Mouse (Mus musculus): ENCODE data around the gene Mrpl30. TPM values are rescaled to one million over a fixed set of nuclear protein-coding genes. Genes with fewer than 3 reads are reported as not detected.

Mrpl30 gene
- polyA plus RNA-seq, 1 experiment from 2014 or later: 272 TPM

DNA sequence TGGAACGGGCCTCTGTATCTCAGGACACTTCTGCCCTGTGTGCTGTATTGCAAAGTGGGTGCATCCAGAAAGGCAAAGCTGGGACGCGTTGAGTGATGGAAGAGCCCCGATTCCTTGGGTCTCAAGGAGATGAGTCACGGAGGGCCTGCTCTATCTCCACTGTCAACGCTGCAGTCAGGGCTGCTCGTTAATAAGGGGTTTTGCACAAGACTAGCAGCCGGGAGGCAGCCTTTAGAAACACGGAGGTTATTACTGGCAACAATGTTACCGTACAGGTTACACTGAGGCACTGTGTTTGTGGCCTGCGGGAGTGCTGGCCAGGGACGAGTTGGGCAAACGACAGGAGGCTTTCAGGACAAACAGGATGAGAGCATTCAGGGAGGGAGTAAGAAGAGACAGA is 27.4 kb downstream of the Mrpl30 start:
- Histone ChIP-seq H3K27ac (ENCODE audit: low read length) (no peak overlapping the region), H3K4me3 (ENCODE audit: low read depth, low read length) (no peak overlapping the region), H3K4me1 (ENCODE audit: control insufficient read depth, insufficient read depth, low read length) (no peaks in the 10 kb centered on the region), H3K36me3 (ENCODE audit: control insufficient read depth, insufficient read depth, low read length) (no peaks in the 10 kb centered on the region), H3K27me3 (ENCODE audit: control insufficient read depth, insufficient read depth, low read length) (no peaks in the 10 kb centered on the region), H3K9me3 (ENCODE audit: control insufficient read depth, low read depth, low read length) (no peaks in the 10 kb centered on the region), H3K9ac (replicated peaks; ENCODE audit: low read depth, low read length) (no peak overlapping the region), H3K4me2 (replicated peaks; ENCODE audit: low read depth, low read length) (no peak overlapping the region)
- ATAC-seq (ENCODE audit: insufficient number of reproducible peaks, insufficient read depth, low FRiP score, low read depth): no peak
- 59% methylated on average over 13 of the region's 13 CpGs for WGBS

GRCm38 (mm10) chr1:37918096-37918495 is 27.8 kb downstream of the Mrpl30 start:
- 55% methylated on average over 6 of the region's 6 CpGs for WGBS
- Histone ChIP-seq H3K4me1 (ENCODE audit: control insufficient read depth, insufficient read depth, low read length) (no peaks in the 10 kb centered on the region), H3K4me2 (replicated peaks; ENCODE audit: low read depth, low read length) (no peak overlapping the region), H3K36me3 (ENCODE audit: control insufficient read depth, insufficient read depth, low read length) (no peaks in the 10 kb centered on the region), H3K27ac (ENCODE audit: low read length) (no peak overlapping the region), H3K9me3 (ENCODE audit: control insufficient read depth, low read depth, low read length) (no peaks in the 10 kb centered on the region), H3K9ac (replicated peaks; ENCODE audit: low read depth, low read length) (no peak overlapping the region), H3K4me3 (ENCODE audit: low read depth, low read length) (no peak overlapping the region), H3K27me3 (ENCODE audit: control insufficient read depth, insufficient read depth, low read length) (no peaks in the 10 kb centered on the region)
- ATAC-seq (ENCODE audit: insufficient number of reproducible peaks, insufficient read depth, low FRiP score, low read depth): no peak

- Histone ChIP-seq H3K36me3 (ENCODE audit: control insufficient read depth, insufficient read depth, low read length) (no peaks in the 10 kb centered on the region), H3K9me3 (ENCODE audit: control insufficient read depth, low read depth, low read length) (no peaks in the 10 kb centered on the region), H3K4me2 (replicated peaks; ENCODE audit: low read depth, low read length) (no peak overlapping the region), H3K27ac (ENCODE audit: low read length) (no peak overlapping the region), H3K9ac (replicated peaks; ENCODE audit: low read depth, low read length) (no peak overlapping the region), H3K4me3 (ENCODE audit: low read depth, low read length) (no peak overlapping the region), H3K27me3 (ENCODE audit: control insufficient read depth, insufficient read depth, low read length) (no peaks in the 10 kb centered on the region), H3K4me1 (ENCODE audit: control insufficient read depth, insufficient read depth, low read length) (no peaks in the 10 kb centered on the region)
- no peak for ATAC-seq (ENCODE audit: insufficient number of reproducible peaks, insufficient read depth, low FRiP score, low read depth)
- WGBS: 60% methylated on average over 8 of the region's 8 CpGs
Observed at GRCm38 (mm10) chr1:37922536-37922935, 32.3 kb downstream of the Mrpl30 start.

- H3K9me3 ChIP-seq (ENCODE audit: control insufficient read depth, low read depth, low read length): no peaks in the 10 kb centered on the region
- no peaks in the 10 kb centered on the region for H3K27me3 ChIP-seq (ENCODE audit: control insufficient read depth, insufficient read depth, low read length)
- H3K27ac ChIP-seq (ENCODE audit: low read length): no peak overlapping the region
- ATAC-seq (ENCODE audit: insufficient number of reproducible peaks, insufficient read depth, low FRiP score, low read depth): no peak
- H3K4me3 ChIP-seq (ENCODE audit: low read depth, low read length): no peak overlapping the region
- no peak overlapping the region for H3K9ac ChIP-seq (replicated peaks; ENCODE audit: low read depth, low read length)
- H3K4me1 ChIP-seq (ENCODE audit: control insufficient read depth, insufficient read depth, low read length): no peaks in the 10 kb centered on the region
- 75% methylated on average over 8 of the region's 8 CpGs for WGBS
- no peaks in the 10 kb centered on the region for H3K36me3 ChIP-seq (ENCODE audit: control insufficient read depth, insufficient read depth, low read length)
- no peak overlapping the region for H3K4me2 ChIP-seq (replicated peaks; ENCODE audit: low read depth, low read length)
Observed at GRCm38 (mm10) chr1:37925971-37926370, 35.7 kb downstream of the Mrpl30 start.

DNA sequence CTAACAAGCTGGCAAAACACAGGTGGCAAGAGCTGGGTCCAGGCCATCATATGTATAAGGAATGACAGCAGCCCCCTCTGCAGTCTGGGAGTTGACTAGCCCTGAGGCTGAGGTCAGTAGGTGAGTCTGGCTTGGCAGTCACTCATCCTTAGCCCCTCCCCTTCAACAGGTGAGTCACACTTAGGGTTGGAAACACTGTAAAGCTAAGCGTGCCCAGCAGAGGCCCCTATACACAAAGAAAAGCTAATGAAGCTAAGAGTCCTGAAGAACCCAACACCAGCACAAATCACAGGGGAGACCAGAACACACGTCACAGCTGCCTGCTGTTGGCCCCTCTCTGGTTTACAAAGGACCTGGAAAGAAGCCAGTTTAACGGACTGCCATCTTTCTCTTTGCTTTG is 41.5 kb downstream of the Mrpl30 start:
- H3K27me3 ChIP-seq (ENCODE audit: control insufficient read depth, insufficient read depth, low read length): no peaks in the 10 kb centered on the region

More for the DNA sequence above, 41.5 kb downstream of the Mrpl30 start:
- ATAC-seq (ENCODE audit: insufficient number of reproducible peaks, insufficient read depth, low FRiP score, low read depth): peak; percentile 69
- Histone ChIP-seq H3K27ac (ENCODE audit: low read length) (no peak overlapping the region), H3K4me3 (ENCODE audit: low read depth, low read length) (no peak overlapping the region), H3K9me3 (ENCODE audit: control insufficient read depth, low read depth, low read length) (no peaks in the 10 kb centered on the region), H3K4me1 (ENCODE audit: control insufficient read depth, insufficient read depth, low read length) (no peaks in the 10 kb centered on the region), H3K36me3 (ENCODE audit: control insufficient read depth, insufficient read depth, low read length) (no peaks in the 10 kb centered on the region), H3K4me2 (replicated peaks; ENCODE audit: low read depth, low read length) (no peak overlapping the region), H3K9ac (replicated peaks; ENCODE audit: low read depth, low read length) (no peak overlapping the region)
- WGBS: 24% methylated on average over 3 of the region's 3 CpGs

Other genes with a start within 250 kb of the Mrpl30 start
- 6.6 and 8.0 TPM in 2 replicates for gene 2010300C02Rik, start 170.4 kb upstream of the Mrpl30 start, polyA plus RNA-seq (2014; fragmentation: Nextera tagmentation; extraction: Ambion mirVana)
- gene Tsga10, start 24.0 kb upstream of the Mrpl30 start, polyA plus RNA-seq (2014; fragmentation: Nextera tagmentation; extraction: Ambion mirVana): 6.1 and 6.3 TPM in 2 replicates
- 8.5 and 10.2 TPM in 2 replicates for gene Lipt1, start 18.7 kb upstream of the Mrpl30 start, polyA plus RNA-seq (2014; fragmentation: Nextera tagmentation; extraction: Ambion mirVana)
- 28.8 and 33.0 TPM in 2 replicates for gene Mitd1, start 66 bp upstream of the Mrpl30 start, polyA plus RNA-seq (2014; fragmentation: Nextera tagmentation; extraction: Ambion mirVana)
- not detected in 2 replicates for gene Lyg2, start 26.0 kb downstream of the Mrpl30 start, polyA plus RNA-seq (2014; fragmentation: Nextera tagmentation; extraction: Ambion mirVana)
- gene Lyg1, start 67.3 kb downstream of the Mrpl30 start, polyA plus RNA-seq (2014; fragmentation: Nextera tagmentation; extraction: Ambion mirVana): not detected in 2 replicates
- gene Txndc9, start 107.4 kb downstream of the Mrpl30 start, polyA plus RNA-seq (2014; fragmentation: Nextera tagmentation; extraction: Ambion mirVana): 132 and 144 TPM in 2 replicates
- gene Eif5b, start 107.5 kb downstream of the Mrpl30 start, polyA plus RNA-seq (2014; fragmentation: Nextera tagmentation; extraction: Ambion mirVana): 29.5 and 30.4 TPM in 2 replicates
- 28.8 and 32.8 TPM in 2 replicates for gene Rev1, start 239.3 kb downstream of the Mrpl30 start, polyA plus RNA-seq (2014; fragmentation: Nextera tagmentation; extraction: Ambion mirVana)